Mouse (Mus musculus): ENCODE measurements around the gene Eif4a3. TPM values are rescaled to one million over a fixed set of nuclear protein-coding genes. Genes with fewer than 3 reads are reported as not detected.
A peak's percentile ranks its signal among the peaks of the same experiment; 100 is the strongest.

The Eif4a3 gene
- 339 and 385 TPM in 2 replicates for polyA plus RNA-seq (2015; fragmentation: Nextera tagmentation; extraction: Ambion mirVana)

GRCm38 (mm10) chr11:119299391-119300245, at the start of gene Eif4a3:
TSS of gene Eif4a3 (minus strand) at chr11:119300089.
- peak within 1 kb of the TSS; percentile 88 for H3K27ac ChIP-seq
- ATAC-seq (ENCODE audit: insufficient number of reproducible peaks, insufficient read depth, low FRiP score, low TSS enrichment, low read depth) = peak; percentile 89
- peaks cover 10% of the 10 kb centered on the region for H3K27me3 ChIP-seq
- peak within 1 kb of the TSS; percentile 86 for H3K4me2 ChIP-seq
- H3K36me3 ChIP-seq = peaks cover 37% of the 10 kb centered on the region
- peaks cover 15% of the 10 kb centered on the region for H3K4me1 ChIP-seq
- H3K9me3 ChIP-seq = no peaks in the 10 kb centered on the region
- peak within 1 kb of the TSS; percentile 99 for H3K9ac ChIP-seq
- under 1% methylated on average over 89 of the region's 89 CpGs for WGBS
- peak within 1 kb of the TSS; percentile 99 for H3K4me3 ChIP-seq

- 82% methylated on average over 4 of the region's 4 CpGs for WGBS
- no peak overlapping the region for H3K4me3 ChIP-seq
- H3K4me2 ChIP-seq = no peak overlapping the region
These were observed 47.2 kb upstream of the Eif4a3 start for GRCm38 (mm10) chr11:119347125-119347524.

GRCm38 (mm10) chr11:119344865-119345264, 45.0 kb upstream of the Eif4a3 start:
- no peak overlapping the region for H3K4me2 ChIP-seq
- WGBS = 71% methylated on average over 6 of the region's 6 CpGs
- no peak overlapping the region for H3K27ac ChIP-seq
- no peaks in the 10 kb centered on the region for H3K9me3 ChIP-seq
- no peaks in the 10 kb centered on the region for H3K4me1 ChIP-seq
- no peaks in the 10 kb centered on the region for H3K27me3 ChIP-seq
- H3K4me3 ChIP-seq = no peak overlapping the region
- no peak for ATAC-seq (ENCODE audit: insufficient number of reproducible peaks, insufficient read depth, low FRiP score, low TSS enrichment, low read depth)
- H3K36me3 ChIP-seq = no peaks in the 10 kb centered on the region
- no peak overlapping the region for H3K9ac ChIP-seq

More at GRCm38 (mm10) chr11:119347125-119347524, 47.2 kb upstream of the Eif4a3 start:
- H3K27ac ChIP-seq = no peak overlapping the region
- H3K4me1 ChIP-seq = no peaks in the 10 kb centered on the region
- no peaks in the 10 kb centered on the region for H3K9me3 ChIP-seq
- no peak for ATAC-seq (ENCODE audit: insufficient number of reproducible peaks, insufficient read depth, low FRiP score, low TSS enrichment, low read depth)
- H3K36me3 ChIP-seq = no peaks in the 10 kb centered on the region
- H3K27me3 ChIP-seq = no peaks in the 10 kb centered on the region
- H3K9ac ChIP-seq = no peak overlapping the region

GRCm38 (mm10) chr11:119344178-119344577, 44.3 kb upstream of the Eif4a3 start:
- Histone ChIP-seq H3K36me3 (no peaks in the 10 kb centered on the region), H3K27me3 (no peaks in the 10 kb centered on the region), H3K4me2 (no peak overlapping the region), H3K4me3 (no peak overlapping the region), H3K9ac (no peak overlapping the region), H3K4me1 (no peaks in the 10 kb centered on the region), H3K9me3 (no peaks in the 10 kb centered on the region), H3K27ac (no peak overlapping the region)
- no peak for ATAC-seq (ENCODE audit: insufficient number of reproducible peaks, insufficient read depth, low FRiP score, low TSS enrichment, low read depth)
- 85% methylated on average over 8 of the region's 8 CpGs for whole genome bisulfite sequencing

- Histone ChIP-seq H3K4me3 (no peak overlapping the region), H3K9me3 (no peaks in the 10 kb centered on the region), H3K36me3 (no peaks in the 10 kb centered on the region), H3K27me3 (peaks cover 3% of the 10 kb centered on the region; the same call in 1 of the 2 replicates), H3K27ac (no peak overlapping the region), H3K4me2 (no peak overlapping the region), H3K4me1 (no peaks in the 10 kb centered on the region), H3K9ac (peak overlapping the region; percentile 27; the same call in 1 of the 2 replicates)
- no peak for ATAC-seq (ENCODE audit: insufficient number of reproducible peaks, insufficient read depth, low FRiP score, low TSS enrichment, low read depth)
- WGBS = 4% methylated on average over 5 of the region's 5 CpGs
These were observed 39.7 kb upstream of the Eif4a3 start for GRCm38 (mm10) chr11:119339637-119340036.

- Histone ChIP-seq H3K9me3 (no peaks in the 10 kb centered on the region), H3K27me3 (peaks cover 3% of the 10 kb centered on the region; the same call in 1 of the 2 replicates), H3K4me1 (no peaks in the 10 kb centered on the region), H3K36me3 (no peaks in the 10 kb centered on the region), H3K9ac (peak overlapping the region; percentile 27; the same call in 1 of the 2 replicates), H3K4me3 (no peak overlapping the region), H3K27ac (no peak overlapping the region), H3K4me2 (no peak overlapping the region)
- no peak for ATAC-seq (ENCODE audit: insufficient number of reproducible peaks, insufficient read depth, low FRiP score, low TSS enrichment, low read depth)
- 53% methylated on average over 5 of the region's 5 CpGs for WGBS
These were observed 39.3 kb upstream of the Eif4a3 start for GRCm38 (mm10) chr11:119339179-119339578.

- 84% methylated on average over 10 of the region's 10 CpGs for WGBS
- peaks cover 6% of the 10 kb centered on the region for H3K27me3 ChIP-seq
- no peaks in the 10 kb centered on the region for H3K4me1 ChIP-seq
- no peak overlapping the region for H3K27ac ChIP-seq
- H3K36me3 ChIP-seq = no peaks in the 10 kb centered on the region
- no peak overlapping the region for H3K9ac ChIP-seq
- no peak for ATAC-seq (ENCODE audit: insufficient number of reproducible peaks, insufficient read depth, low FRiP score, low TSS enrichment, low read depth)
- no peaks in the 10 kb centered on the region for H3K9me3 ChIP-seq
- no peak overlapping the region for H3K4me3 ChIP-seq
- H3K4me2 ChIP-seq = no peak overlapping the region
These were observed 38.6 kb upstream of the Eif4a3 start for GRCm38 (mm10) chr11:119338271-119339059.

GRCm38 (mm10) chr11:119331970-119332369, 32.1 kb upstream of the Eif4a3 start:
- H3K4me2 ChIP-seq = no peak overlapping the region
- H3K9me3 ChIP-seq = no peaks in the 10 kb centered on the region
- WGBS = 44% methylated on average over 3 of the region's 3 CpGs
- ATAC-seq (ENCODE audit: insufficient number of reproducible peaks, insufficient read depth, low FRiP score, low TSS enrichment, low read depth) = no peak
- no peaks in the 10 kb centered on the region for H3K4me1 ChIP-seq
- peaks cover 15% of the 10 kb centered on the region for H3K27me3 ChIP-seq
- H3K9ac ChIP-seq = no peak overlapping the region
- no peak overlapping the region for H3K27ac ChIP-seq
- no peak overlapping the region for H3K4me3 ChIP-seq
- no peaks in the 10 kb centered on the region for H3K36me3 ChIP-seq

- Histone ChIP-seq H3K4me2 (no peak overlapping the region), H3K9ac (0 out of 2 replicates have a peak overlapping the region, but pooled peaks have one; percentile 21), H3K36me3 (no peaks in the 10 kb centered on the region), H3K27ac (no peak overlapping the region), H3K4me3 (no peak overlapping the region), H3K9me3 (no peaks in the 10 kb centered on the region), H3K4me1 (no peaks in the 10 kb centered on the region), H3K27me3 (peaks cover 15% of the 10 kb centered on the region)
- WGBS = 56% methylated on average over 4 of the region's 4 CpGs
- no peak for ATAC-seq (ENCODE audit: insufficient number of reproducible peaks, insufficient read depth, low FRiP score, low TSS enrichment, low read depth)
These were observed 30.7 kb upstream of the Eif4a3 start for GRCm38 (mm10) chr11:119330592-119330991.

GRCm38 (mm10) chr11:119325068-119325467, 25.2 kb upstream of the Eif4a3 start:
- Histone ChIP-seq H3K9ac (no peak overlapping the region), H3K4me2 (no peak overlapping the region), H3K27me3 (peaks cover 11% of the 10 kb centered on the region), H3K9me3 (0 out of 2 replicates have a peak, but pooled peaks cover 4% of the 10 kb centered on the region), H3K27ac (no peak overlapping the region), H3K4me1 (no peaks in the 10 kb centered on the region), H3K4me3 (no peak overlapping the region), H3K36me3 (no peaks in the 10 kb centered on the region)
- ATAC-seq (ENCODE audit: insufficient number of reproducible peaks, insufficient read depth, low FRiP score, low TSS enrichment, low read depth) = no peak
- 74% methylated on average over 1 of the region's 1 CpGs for WGBS

GRCm38 (mm10) chr11:119322521-119322920, 22.6 kb upstream of the Eif4a3 start:
- H3K4me1 ChIP-seq = no peaks in the 10 kb centered on the region
- 77% methylated on average over 13 of the region's 13 CpGs for WGBS
- H3K4me3 ChIP-seq = no peak overlapping the region
- H3K36me3 ChIP-seq = no peaks in the 10 kb centered on the region
- no peak overlapping the region for H3K4me2 ChIP-seq
- H3K27ac ChIP-seq = no peak overlapping the region
- ATAC-seq (ENCODE audit: insufficient number of reproducible peaks, insufficient read depth, low FRiP score, low TSS enrichment, low read depth) = no peak
- H3K9me3 ChIP-seq = 0 out of 2 replicates have a peak, but pooled peaks cover 4% of the 10 kb centered on the region
- H3K27me3 ChIP-seq = peaks cover 11% of the 10 kb centered on the region
- no peak overlapping the region for H3K9ac ChIP-seq
